Mouse (Mus musculus) heart, postnatal 14 days (tissue): ENCODE measurements around the gene Actn2. TPM values are rescaled to one million over a fixed set of nuclear protein-coding genes. Genes with fewer than 3 reads are reported as not detected.
A peak's percentile ranks its signal among the peaks of the same experiment; 100 is the strongest.

Experiments used
- DNase-seq, 2 experiments: peaks; one replicate each; pipeline ENCODE4 v3.0.0; 2021 to 2022
- intact Hi-C: fragments of 180-260 bp; cut with DNase I; formaldehyde crosslinking; loops from one replicate; pipeline ENCODE4 v1.15.1; 2025
- total RNA-seq, 2 experiments: library from RNA; stranded (reverse); gene quantifications; 2 replicates each; pipeline ENCODE4 v1.2.3; 2021

Gene Actn2
- total RNA-seq, 2 experiments from 2014 or later = 1,811 to 1,984 TPM

GRCm38 (mm10) chr13:12267097-12267496, 73.5 kb downstream of the Actn2 start:
- DNase-seq = no peak
- intact Hi-C loops = no loop called here

- DNase-seq = no peak
- intact Hi-C loops = no loop called here
Measured at GRCm38 (mm10) chr13:12263996-12264395, 76.6 kb downstream of the Actn2 start.

- DNase-seq = no peak
- intact Hi-C loops = no loop called here
Measured at GRCm38 (mm10) chr13:12261505-12261904, 79.1 kb downstream of the Actn2 start.

- peak; percentile 93 to 94 for DNase-seq
- intact Hi-C loops = loop anchor here (5.0 to 10.0 kb wide), 3 partner anchors 45 to 307 kb away; partner anchors contain the start of genes Ero1lb and Heatr1
Measured at GRCm38 (mm10) chr13:12257391-12258380, 82.9 kb downstream of the Actn2 start, which contains the start of gene Mtr. TSS of gene Mtr (minus strand) at chr13:12258113.

- intact Hi-C loops = loop anchor here (5.0 to 10.0 kb wide), 3 partner anchors 45 to 308 kb away; partner anchors contain the start of genes Ero1lb and Heatr1
- DNase-seq = no peak
Measured at GRCm38 (mm10) chr13:12256871-12257390, 83.6 kb downstream of the Actn2 start.

- intact Hi-C loops = loop anchor here (5.0 to 10.0 kb wide), 3 partner anchors 44 to 309 kb away; partner anchors contain the start of genes Ero1lb and Heatr1
- DNase-seq = no peak
Measured at GRCm38 (mm10) chr13:12255911-12256705, 84.5 kb downstream of the Actn2 start.

- DNase-seq = no peak
- intact Hi-C loops = loop anchor here (10.0 kb wide), 1 partner anchor 314 kb away; the partner anchor contains the start of gene Ero1lb
Measured at GRCm38 (mm10) chr13:12250496-12250895, 90.1 kb downstream of the Actn2 start.

- DNase-seq = no peak
- intact Hi-C loops = no loop called here
Measured at GRCm38 (mm10) chr13:12249195-12249898, 91.2 kb downstream of the Actn2 start.

- DNase-seq = no peak
- intact Hi-C loops = no loop called here
Measured at GRCm38 (mm10) chr13:12245938-12246337, 94.6 kb downstream of the Actn2 start.

GRCm38 (mm10) chr13:12243991-12244390, 96.6 kb downstream of the Actn2 start:
- intact Hi-C loops = no loop called here
- DNase-seq = peak; percentile 45 to 72

GRCm38 (mm10) chr13:12232141-12232540, 108.4 kb downstream of the Actn2 start:
- intact Hi-C loops = no loop called here
- DNase-seq = no peak

GRCm38 (mm10) chr13:12228248-12228647, 112.3 kb downstream of the Actn2 start:
- intact Hi-C loops = no loop called here
- DNase-seq = no peak

- DNase-seq = no peak
- intact Hi-C loops = no loop called here
Measured at GRCm38 (mm10) chr13:12227606-12228005, 113.0 kb downstream of the Actn2 start.

Other genes starting within 250 kb of the Actn2 start
- gene Ryr2, start 233.8 kb downstream of the Actn2 start, total RNA-seq = 1,000 to 10,000 TPM in 1 of 2 experiments, 100 to 1,000 TPM in 1; 977 to 1,003 TPM
- 10 to 100 TPM; 56.9 to 59.5 TPM for gene Mtr, start 82.6 kb downstream of the Actn2 start, total RNA-seq
- gene Heatr1, start 54.3 kb upstream of the Actn2 start, total RNA-seq = 10 to 100 TPM; 13.8 to 14.7 TPM
- gene Lgals8, start 124.2 kb upstream of the Actn2 start, total RNA-seq = 10 to 100 TPM; 33.9 to 40.0 TPM
- gene Edaradd, start 179.7 kb upstream of the Actn2 start, total RNA-seq = under 1 TPM; 0.07 to 0.27 TPM
- gene Ero1lb, start 225.1 kb upstream of the Actn2 start, total RNA-seq = 1 to 10 TPM; 1.9 to 2.5 TPM